Mouse (Mus musculus) forebrain, embryonic 16.5 days (tissue): Measurements from ENCODE around the gene Unc93b1. TPM values are rescaled to one million over a fixed set of nuclear protein-coding genes. Genes with fewer than 3 reads are reported as not detected.

Experiments
- ATAC-seq: fragments of 200-750 bp; cut with Nextera tagmentation; 2 replicates; pipeline ENCODE4 v1.8.0; 2017; ENCODE audit warnings: mild to moderate bottlenecking, moderate library complexity
- H3K27ac ChIP-seq: fragments of 300-500 bp; sonication (generic); 2 replicates; pipeline ENCODE4 v1.5.1; 2014; ENCODE audit warnings: low read length, control low read depth
- H3K27me3 ChIP-seq: fragments of 300-500 bp; sonication (generic); replicated peaks from 2 replicates; pipeline ENCODE4 v1.6.1; 2014; ENCODE audit warnings: low read length; ENCODE audit not compliant: control insufficient read depth, insufficient read depth
- H3K36me3 ChIP-seq: fragments of 300-500 bp; sonication (generic); 2 replicates; pipeline ENCODE4 v1.6.1; 2014; ENCODE audit not compliant: control insufficient read depth, insufficient read depth
- H3K4me1 ChIP-seq: fragments of 300-500 bp; sonication (generic); replicated peaks from 2 replicates; pipeline ENCODE4 v1.6.1; 2014; ENCODE audit warnings: low read length; ENCODE audit not compliant: control insufficient read depth, insufficient read depth
- H3K4me2 ChIP-seq: fragments of 300-500 bp; sonication (generic); 2 replicates; pipeline ENCODE4 v1.6.1; 2014; ENCODE audit warnings: mild to moderate bottlenecking, low read length, control low read depth
- H3K4me3 ChIP-seq: fragments of 300-500 bp; sonication (generic); replicated peaks from 2 replicates; pipeline ENCODE4 v1.5.1; 2014; ENCODE audit warnings: mild to moderate bottlenecking, low read length, control low read depth
- H3K9ac ChIP-seq: fragments of 300-500 bp; sonication (generic); replicated peaks from 2 replicates; pipeline ENCODE4 v1.6.1; 2014; ENCODE audit warnings: low read depth, low read length, control low read depth
- H3K9me3 ChIP-seq: fragments of 300-500 bp; sonication (generic); 2 replicates; pipeline ENCODE4 v1.6.1; 2016; ENCODE audit warnings: low read length; ENCODE audit not compliant: control insufficient read depth
- WGBS: fragments of 180-500 bp; shearing (Covaris S2); extraction: QIAGEN DNeasy Blood & Tissue Kit; methylation state at CpG from one replicate; pipeline ENCODE4 v1.1.7; 2014; 5-methylcytosine and 5-hydroxymethylcytosine counted together
- polyA plus RNA-seq: library from polyadenylated mRNA; unstranded; fragments of >200 nt; fragmentation: Nextera tagmentation; extraction: Ambion mirVana; gene quantifications from 2 replicates; pipeline ENCODE4 v1.2.1, GENCODE M21; 2015

The Unc93b1 gene
- polyA plus RNA-seq, 1 experiment from 2014 or later = 7.7 TPM

- WGBS = 5% methylated on average over 22 of the region's 22 CpGs
- Histone ChIP-seq H3K9ac (peak overlapping the region; percentile 51), H3K27ac (no peak overlapping the region), H3K36me3 (no peaks in the 10 kb centered on the region), H3K4me1 (peaks cover 11% of the 10 kb centered on the region), H3K9me3 (no peaks in the 10 kb centered on the region), H3K4me2 (peak overlapping the region; percentile 66), H3K4me3 (peak overlapping the region; percentile 39), H3K27me3 (peaks cover 10% of the 10 kb centered on the region)
- ATAC-seq = no peak
These were observed 1.2 kb downstream of the Unc93b1 start for GRCm38 (mm10) chr19:3935896-3936850.

DNA sequence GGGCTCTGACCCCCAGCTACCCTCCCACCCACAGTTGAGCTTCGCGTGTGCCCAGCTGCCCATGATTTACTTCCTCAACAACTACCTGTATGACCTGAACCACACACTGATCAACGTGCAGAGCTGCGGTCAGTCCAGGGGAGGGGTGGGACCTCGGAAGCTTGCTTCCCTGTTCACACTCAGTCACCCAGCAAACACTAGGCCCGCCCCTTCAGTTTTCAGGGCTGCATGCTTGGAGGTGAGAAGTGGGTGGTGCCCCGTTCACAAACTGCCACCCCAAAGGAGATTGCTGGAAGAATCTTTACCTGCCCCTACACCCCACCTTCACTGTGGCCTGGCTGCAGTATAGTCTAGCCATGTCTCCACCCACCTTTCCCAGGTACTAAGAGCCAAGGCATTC lies 7.3 kb downstream of the Unc93b1 start:
- Histone ChIP-seq H3K9me3 (no peaks in the 10 kb centered on the region), H3K36me3 (no peaks in the 10 kb centered on the region), H3K4me3 (no peak overlapping the region), H3K27me3 (no peaks in the 10 kb centered on the region; the same call in 1 of the 2 replicates), H3K27ac (no peak overlapping the region), H3K4me2 (no peak overlapping the region), H3K9ac (no peak overlapping the region), H3K4me1 (no peaks in the 10 kb centered on the region)
- 88% methylated on average over 7 of the region's 7 CpGs for WGBS
- ATAC-seq = no peak

DNA sequence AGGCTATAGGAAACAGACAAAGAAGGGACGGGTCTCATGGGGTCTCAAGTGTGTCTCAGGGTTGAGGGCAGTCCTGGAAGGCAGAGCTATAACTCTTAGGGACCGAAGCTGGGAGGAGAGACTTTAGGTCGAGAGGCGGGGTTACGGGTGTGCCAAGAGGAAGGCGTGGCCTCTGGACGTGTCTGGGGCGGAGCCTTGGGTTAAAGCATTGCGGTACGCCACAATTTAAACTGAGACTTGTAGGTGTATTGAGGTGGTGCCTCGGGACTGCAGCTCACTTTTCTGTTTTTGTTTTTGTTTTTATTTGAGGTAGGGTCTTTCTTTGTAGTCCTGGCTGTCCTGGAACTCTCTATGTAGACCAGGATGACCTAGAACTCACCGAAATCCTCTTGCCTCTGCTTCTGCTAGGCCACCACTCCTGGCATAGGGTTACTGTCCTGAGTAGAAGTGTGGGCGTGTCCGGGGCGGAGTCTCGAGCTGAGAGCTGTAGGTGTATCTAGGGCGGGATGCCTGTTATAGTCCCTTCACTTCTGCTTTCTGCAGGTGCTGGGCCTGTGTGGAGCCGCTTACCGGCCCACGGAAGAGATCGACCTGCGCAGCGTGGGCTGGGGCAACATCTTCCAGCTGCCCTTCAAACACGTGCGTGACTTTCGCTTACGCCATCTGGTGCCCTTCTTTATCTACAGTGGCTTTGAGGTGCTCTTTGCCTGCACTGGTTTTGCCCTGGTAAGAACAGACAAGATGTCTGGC lies 8.2 kb downstream of the Unc93b1 start:
- H3K36me3 ChIP-seq = no peaks in the 10 kb centered on the region
- H3K4me2 ChIP-seq = no peak overlapping the region
- ATAC-seq = no peak
- no peaks in the 10 kb centered on the region; the same call in 1 of the 2 replicates for H3K27me3 ChIP-seq
- H3K9me3 ChIP-seq = no peaks in the 10 kb centered on the region
- H3K9ac ChIP-seq = no peak overlapping the region
- no peak overlapping the region for H3K27ac ChIP-seq
- 25% methylated on average over 27 of the region's 27 CpGs for WGBS
- no peaks in the 10 kb centered on the region for H3K4me1 ChIP-seq
- no peak overlapping the region for H3K4me3 ChIP-seq

DNA sequence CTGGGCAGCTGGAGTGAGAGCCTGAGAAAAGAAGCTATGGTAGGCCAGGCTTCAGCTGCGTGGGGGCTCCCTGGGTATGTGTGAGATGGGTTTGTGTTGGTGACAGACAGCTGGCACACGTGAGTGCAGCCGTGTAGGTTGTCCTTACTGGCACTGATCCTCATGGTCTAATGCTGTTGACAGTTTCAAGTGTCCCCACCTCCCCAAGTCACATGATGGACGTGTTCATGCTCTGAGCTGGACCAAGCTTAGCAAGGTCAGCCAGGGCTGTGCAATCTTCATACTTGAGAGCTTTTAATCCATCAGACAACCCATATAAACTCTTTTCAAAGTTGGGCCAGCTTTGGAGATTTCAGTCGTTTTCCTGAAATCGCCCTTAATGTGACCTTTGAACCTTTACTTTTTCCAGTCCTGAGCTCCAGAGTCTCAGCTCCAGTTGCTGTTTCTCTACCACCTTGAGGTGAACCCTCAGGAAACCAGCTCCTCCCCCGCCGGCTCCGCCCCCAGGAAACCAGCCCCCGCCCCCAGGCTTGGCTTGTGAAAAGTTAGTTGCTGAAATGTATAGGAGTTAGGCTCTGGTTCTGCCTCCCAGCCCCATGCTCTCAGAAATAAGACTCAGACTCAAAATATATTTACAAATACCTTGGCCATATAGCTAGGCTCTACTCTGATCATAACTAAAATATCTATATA lies 11.0 kb downstream of the Unc93b1 start:
- Histone ChIP-seq H3K9me3 (no peaks in the 10 kb centered on the region), H3K9ac (no peak overlapping the region), H3K4me2 (no peak overlapping the region), H3K27ac (no peak overlapping the region), H3K36me3 (no peaks in the 10 kb centered on the region), H3K4me3 (no peak overlapping the region), H3K4me1 (no peaks in the 10 kb centered on the region), H3K27me3 (no peaks in the 10 kb centered on the region; the same call in 1 of the 2 replicates)
- WGBS = 37% methylated on average over 10 of the region's 10 CpGs
- ATAC-seq = no peak

DNA sequence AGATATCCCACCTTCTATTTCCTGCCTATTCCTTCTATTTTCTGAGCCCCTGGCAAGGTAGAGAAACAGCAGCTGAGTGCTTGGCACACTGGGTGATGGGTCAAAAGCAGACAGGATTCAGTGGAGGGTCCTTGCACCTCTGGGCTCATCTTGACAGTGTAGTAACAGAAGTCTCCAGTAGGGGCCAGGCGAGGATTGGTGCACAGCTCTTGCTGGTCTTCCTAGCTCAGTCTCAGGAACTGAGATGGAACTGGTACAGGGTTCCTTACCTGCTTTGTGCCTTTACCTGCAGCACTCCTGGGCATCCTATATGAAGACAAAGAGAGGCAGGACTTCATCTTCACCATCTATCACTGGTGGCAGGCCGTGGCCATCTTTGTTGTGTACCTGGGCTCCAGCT lies 11.7 kb downstream of the Unc93b1 start:
- Histone ChIP-seq H3K4me3 (no peak overlapping the region), H3K9ac (no peak overlapping the region), H3K27me3 (no peaks in the 10 kb centered on the region; the same call in 1 of the 2 replicates), H3K4me2 (no peak overlapping the region), H3K9me3 (no peaks in the 10 kb centered on the region), H3K27ac (no peak overlapping the region), H3K4me1 (no peaks in the 10 kb centered on the region), H3K36me3 (no peaks in the 10 kb centered on the region)
- peak; percentile 82 for ATAC-seq
- 13% methylated on average over 2 of the region's 2 CpGs for WGBS

GRCm38 (mm10) chr19:3947813-3948212 lies 12.8 kb downstream of the Unc93b1 start:
- Histone ChIP-seq H3K4me2 (no peak overlapping the region), H3K36me3 (no peaks in the 10 kb centered on the region), H3K27me3 (no peaks in the 10 kb centered on the region; the same call in 1 of the 2 replicates), H3K4me1 (no peaks in the 10 kb centered on the region), H3K9me3 (no peaks in the 10 kb centered on the region), H3K27ac (no peak overlapping the region), H3K4me3 (no peak overlapping the region), H3K9ac (no peak overlapping the region)
- WGBS = 71% methylated on average over 3 of the region's 3 CpGs
- ATAC-seq = no peak

GRCm38 (mm10) chr19:3948546-3948945 lies 13.6 kb downstream of the Unc93b1 start:
- Histone ChIP-seq H3K27ac (no peak overlapping the region), H3K4me3 (no peak overlapping the region), H3K9ac (no peak overlapping the region), H3K36me3 (no peaks in the 10 kb centered on the region), H3K9me3 (no peaks in the 10 kb centered on the region), H3K4me1 (no peaks in the 10 kb centered on the region), H3K27me3 (no peaks in the 10 kb centered on the region; the same call in 1 of the 2 replicates), H3K4me2 (no peak overlapping the region)
- no peak for ATAC-seq
- 72% methylated on average over 14 of the region's 14 CpGs for WGBS

GRCm38 (mm10) chr19:3950331-3950730 lies 15.3 kb downstream of the Unc93b1 start:
- no peak overlapping the region for H3K9ac ChIP-seq
- 77% methylated on average over 3 of the region's 3 CpGs for WGBS
- no peak overlapping the region for H3K4me2 ChIP-seq

GRCm38 (mm10) chr19:3951461-3951860 lies 16.5 kb downstream of the Unc93b1 start:
- H3K27me3 ChIP-seq = no peaks in the 10 kb centered on the region
- H3K9ac ChIP-seq = no peak overlapping the region

More at GRCm38 (mm10) chr19:3950331-3950730, 15.3 kb downstream of the Unc93b1 start:
- H3K4me3 ChIP-seq = no peak overlapping the region
- no peaks in the 10 kb centered on the region for H3K36me3 ChIP-seq
- H3K27me3 ChIP-seq = no peaks in the 10 kb centered on the region
- H3K4me1 ChIP-seq = no peaks in the 10 kb centered on the region
- no peaks in the 10 kb centered on the region for H3K9me3 ChIP-seq
- no peak for ATAC-seq
- H3K27ac ChIP-seq = no peak overlapping the region

More at GRCm38 (mm10) chr19:3951461-3951860, 16.5 kb downstream of the Unc93b1 start:
- Histone ChIP-seq H3K4me3 (no peak overlapping the region), H3K4me1 (no peaks in the 10 kb centered on the region), H3K27ac (no peak overlapping the region), H3K4me2 (no peak overlapping the region), H3K36me3 (no peaks in the 10 kb centered on the region), H3K9me3 (no peaks in the 10 kb centered on the region)
- no peak for ATAC-seq
